Mouse (Mus musculus) lung, postnatal 4 days (tissue): Measurements from ENCODE around the gene Paqr4.

Source experiments
- DNase-seq, 2 experiments: peaks; one replicate each; pipeline ENCODE4 v3.0.0; 2021

Gene Paqr4

DNA sequence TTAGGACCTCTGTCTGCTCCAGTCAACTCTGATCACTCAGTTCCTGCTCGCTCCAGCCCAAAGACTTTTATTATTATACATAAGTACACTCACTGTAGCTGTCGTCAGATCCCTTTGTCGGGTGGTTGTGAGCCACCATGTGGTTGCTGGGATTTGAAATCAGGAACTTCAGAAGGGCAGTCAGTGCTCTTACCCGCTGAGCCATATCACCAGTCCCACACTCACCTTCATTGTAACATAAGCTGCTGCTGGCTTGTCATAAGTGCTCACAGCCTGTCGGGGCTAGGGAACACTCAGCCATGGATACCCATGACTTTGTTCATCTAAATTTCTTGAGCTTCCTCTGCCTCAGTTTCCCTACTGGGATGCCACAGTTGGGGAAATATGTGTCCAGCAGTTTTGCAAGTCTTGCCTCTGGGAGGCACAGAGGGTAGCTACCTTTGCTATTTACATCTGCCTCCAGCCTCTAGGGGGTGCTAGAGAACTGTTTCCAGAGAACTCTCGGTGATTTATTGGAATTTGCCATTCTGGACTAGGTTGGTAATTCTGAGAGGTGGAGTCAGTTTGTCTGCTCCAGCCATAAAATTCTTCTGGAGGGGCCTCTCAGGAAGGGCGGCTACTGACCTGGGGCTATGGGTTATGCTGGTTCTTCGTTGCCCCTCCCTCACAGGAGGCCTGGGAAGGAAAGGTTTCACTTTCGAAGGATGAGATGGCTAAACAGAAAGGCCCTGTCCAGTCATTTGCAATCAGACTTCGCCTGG, 8.1 kb upstream of the Paqr4 start:
- peak; percentile 72 to 82 for DNase-seq

DNA sequence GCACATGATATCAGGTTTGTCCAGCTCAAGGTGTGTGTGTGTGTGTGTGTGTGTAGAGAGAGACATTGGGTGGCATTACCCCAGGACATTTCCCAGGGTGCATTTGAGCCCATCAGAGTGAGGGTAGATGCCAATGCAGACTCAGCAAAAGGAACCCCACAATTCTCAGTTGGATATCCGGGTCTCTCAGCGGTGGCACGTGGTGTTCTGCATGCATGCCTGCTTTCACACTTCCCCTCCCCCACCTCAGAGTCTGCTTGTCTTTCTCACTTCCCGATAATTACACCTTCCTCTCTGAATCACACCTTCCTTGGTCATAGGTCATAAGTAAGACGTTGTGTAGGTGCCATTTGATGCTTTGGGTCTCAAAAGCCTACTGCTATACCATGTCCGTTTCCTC, 7.4 kb upstream of the Paqr4 start:
- DNase-seq, result no peak

DNA sequence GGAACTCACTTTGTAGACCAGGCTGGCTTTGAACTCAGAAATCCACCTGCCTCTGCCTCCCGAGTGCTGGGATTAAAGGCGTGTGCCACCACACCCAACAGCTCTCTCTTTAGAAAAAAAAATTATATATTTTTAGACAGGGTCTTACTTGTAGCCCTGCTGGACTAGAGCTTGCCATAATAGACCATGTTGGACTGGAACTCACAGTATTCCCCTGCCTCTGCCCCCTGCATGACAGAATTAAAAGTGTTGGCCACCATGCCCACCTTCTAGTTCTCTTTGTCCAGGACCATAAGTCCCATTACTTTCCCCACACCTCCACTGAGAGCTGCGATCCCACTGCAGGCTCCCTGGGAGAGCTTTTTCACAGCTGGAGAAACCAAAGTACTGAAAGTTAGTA, 6.8 kb upstream of the Paqr4 start:
- DNase-seq, result peak in 1 of 2 experiments; percentile 12

DNA sequence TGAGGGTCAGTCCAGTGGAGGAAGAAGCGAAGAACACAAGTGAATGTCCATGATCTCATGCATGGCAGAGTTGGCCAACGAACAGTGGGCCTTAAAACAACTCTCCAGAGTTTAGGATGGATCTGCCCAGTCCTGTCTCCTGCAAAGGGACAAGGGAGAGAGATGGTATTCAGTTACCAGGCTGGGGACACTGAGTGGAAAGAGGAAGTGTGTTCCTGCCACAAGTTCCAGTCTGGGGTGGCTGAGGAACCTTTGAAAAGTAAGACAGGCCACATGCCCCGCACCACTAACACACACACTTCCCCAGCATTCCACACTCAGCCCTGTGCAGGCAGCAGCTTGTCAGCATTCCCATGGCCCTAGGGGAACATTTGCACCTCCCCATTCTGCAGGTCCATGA, 6.1 kb upstream of the Paqr4 start:
- peak; percentile 14 to 15 for DNase-seq

DNA sequence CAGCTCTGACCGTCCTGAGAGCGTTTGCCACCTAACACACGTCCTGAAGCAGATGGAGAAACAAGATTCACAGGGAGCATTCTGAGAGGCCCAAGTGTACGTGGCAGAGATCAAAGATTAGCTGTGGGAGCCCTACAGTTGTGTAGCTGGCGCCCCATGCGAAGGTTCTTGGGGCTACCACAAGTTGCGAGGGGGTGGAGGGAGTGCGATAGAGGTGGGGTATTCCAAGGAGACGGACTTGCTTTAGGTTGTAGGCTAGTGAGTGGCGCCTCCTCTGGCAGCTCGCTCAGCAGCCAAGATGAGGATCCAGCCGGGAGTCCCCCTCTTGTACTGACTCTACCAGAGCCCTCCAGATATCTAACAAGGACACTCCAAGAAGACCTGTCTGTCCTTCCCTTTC, 5.6 kb upstream of the Paqr4 start:
- DNase-seq, result peak; percentile 24 to 29

DNA sequence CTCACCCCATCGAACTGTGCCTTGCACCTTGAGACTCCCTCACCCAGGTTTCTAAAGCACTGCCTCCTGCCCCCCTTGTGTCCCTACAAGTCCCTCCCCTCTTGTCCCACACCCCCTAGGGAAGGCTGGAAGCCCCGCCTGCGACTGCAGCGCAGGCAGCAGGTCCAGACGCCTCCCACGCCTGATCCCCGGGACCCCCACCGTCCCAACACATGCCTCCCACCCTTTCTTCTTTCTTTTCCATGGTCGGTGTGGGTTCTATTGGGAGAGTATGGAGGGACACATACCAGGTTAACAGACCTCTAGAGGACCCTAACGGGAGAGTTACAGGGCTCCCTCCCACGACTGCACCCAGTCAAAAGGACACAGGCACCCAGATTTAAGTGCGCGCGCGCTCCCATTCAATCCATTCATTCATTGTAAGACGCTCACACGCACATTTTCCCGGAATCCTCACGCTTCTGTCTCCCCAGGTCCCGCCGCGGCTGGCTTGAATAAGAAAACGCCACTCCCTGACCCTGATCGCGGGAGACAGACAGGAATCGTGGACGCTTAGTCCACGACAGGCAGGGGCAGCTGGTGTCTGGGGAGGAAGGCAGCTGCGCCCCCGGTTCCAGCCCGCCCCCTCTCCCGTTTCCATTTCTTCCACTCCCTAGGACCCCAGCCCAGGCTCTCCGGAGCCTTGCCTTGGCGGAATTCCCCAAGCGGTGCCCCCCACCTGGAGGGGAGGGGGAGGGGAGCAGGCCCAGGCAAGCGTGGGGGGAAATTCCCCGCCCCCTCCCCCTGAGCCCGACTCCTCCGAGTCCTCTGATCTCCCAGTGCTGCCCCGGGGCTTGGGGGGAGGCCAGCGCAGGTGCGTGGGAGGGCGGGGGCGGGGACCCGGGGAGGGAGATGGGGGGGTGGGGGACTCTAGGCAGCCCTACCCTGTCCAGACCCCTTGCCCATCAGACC, 4.9 kb upstream of the Paqr4 start, which contains the start of gene Kremen2:
TSS of gene Kremen2 (minus strand) at position 533 of the 951 bp plus-strand sequence.
- DNase-seq, result no peak

DNA sequence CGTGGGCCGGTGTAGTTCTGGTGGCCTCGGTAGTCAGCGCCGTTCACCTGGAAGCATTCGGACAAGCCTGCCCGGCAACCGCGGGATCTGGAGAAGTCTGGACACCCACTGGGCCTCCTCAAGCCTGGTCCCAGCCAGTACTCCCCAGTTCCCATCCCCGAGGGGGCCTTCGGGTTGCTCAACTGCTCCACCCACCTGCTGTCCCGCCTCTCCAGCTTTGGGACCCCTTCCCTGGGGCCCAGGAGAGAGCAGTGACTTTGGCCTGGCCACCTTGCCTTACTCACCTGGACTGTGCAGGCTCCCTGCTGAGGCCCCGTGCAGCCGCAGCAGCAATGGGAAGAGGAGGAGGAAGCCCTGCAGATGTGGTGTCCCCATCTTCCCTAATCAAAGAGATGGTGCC, 4.0 kb upstream of the Paqr4 start:
- DNase-seq, result no peak

DNA sequence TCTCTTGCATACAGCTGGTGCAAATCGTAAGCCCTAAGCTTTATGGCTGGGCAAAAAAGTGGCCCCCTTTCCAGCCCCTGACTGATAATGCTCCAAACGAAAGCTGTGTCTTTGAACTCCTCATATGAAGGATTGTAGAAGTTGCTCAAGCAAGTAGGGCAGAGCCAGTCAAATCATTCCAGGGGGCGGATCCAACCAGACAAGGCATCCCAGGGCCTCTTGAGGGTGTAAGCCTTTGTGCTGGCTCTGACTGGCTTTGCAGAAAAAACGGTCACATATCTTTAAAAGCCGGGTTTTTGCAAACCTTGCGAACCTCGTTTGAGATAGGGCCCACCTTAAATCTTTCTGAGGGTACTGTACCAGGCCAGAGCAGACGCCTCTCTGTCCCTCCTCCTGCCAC, 3.4 kb upstream of the Paqr4 start:
- DNase-seq, result no peak

DNA sequence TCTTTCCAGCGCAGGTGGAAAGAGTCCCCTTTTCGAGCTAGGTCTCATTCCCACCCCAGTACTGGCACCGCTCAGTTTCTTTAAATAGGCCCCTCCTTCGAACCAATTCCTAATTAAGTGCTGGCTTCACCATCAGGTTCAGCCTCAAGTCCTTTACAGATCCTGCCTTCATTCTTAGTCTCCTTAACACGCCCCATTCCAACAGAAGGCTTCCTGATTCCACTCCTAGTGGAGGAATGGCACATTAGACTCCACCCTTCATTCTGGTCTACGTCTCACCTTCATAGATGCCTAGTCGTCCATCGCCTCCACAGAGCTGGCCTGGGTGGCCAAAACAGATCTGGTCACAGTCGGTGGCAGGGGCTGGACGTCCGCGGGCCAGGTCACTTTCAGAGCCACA, 2.3 kb upstream of the Paqr4 start:
- DNase-seq, result no peak

DNA sequence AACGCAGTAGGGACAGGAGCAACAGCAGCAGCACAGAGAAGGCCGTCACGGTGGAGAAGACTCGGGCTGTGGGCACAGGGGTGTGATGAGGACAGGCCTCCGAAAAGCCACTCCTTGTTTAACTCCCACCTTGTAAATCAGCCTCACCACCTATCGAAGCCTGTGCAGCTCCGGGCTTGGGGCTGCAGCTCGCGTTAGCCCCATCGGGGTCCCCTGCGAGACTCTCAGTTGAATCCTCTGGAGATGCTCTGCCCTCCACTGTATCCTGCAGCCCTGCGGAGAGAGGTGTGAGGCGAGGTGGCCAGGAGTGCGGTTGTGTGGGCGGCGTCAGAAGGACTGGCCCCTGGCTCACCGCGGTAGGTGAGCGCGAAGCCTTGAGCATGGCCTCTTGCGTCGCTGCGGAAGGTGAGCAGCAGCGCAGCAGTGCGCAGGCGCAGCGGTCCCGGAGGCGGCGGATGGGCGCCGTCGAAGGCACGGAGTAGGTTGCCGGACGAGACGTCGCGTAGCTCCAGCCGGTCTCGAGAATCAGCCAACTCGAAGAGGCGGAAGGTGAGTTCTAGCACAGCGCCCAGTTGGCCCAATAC, 1.6 kb upstream of the Paqr4 start:
- peak; percentile 56 to 65 for DNase-seq

DNA sequence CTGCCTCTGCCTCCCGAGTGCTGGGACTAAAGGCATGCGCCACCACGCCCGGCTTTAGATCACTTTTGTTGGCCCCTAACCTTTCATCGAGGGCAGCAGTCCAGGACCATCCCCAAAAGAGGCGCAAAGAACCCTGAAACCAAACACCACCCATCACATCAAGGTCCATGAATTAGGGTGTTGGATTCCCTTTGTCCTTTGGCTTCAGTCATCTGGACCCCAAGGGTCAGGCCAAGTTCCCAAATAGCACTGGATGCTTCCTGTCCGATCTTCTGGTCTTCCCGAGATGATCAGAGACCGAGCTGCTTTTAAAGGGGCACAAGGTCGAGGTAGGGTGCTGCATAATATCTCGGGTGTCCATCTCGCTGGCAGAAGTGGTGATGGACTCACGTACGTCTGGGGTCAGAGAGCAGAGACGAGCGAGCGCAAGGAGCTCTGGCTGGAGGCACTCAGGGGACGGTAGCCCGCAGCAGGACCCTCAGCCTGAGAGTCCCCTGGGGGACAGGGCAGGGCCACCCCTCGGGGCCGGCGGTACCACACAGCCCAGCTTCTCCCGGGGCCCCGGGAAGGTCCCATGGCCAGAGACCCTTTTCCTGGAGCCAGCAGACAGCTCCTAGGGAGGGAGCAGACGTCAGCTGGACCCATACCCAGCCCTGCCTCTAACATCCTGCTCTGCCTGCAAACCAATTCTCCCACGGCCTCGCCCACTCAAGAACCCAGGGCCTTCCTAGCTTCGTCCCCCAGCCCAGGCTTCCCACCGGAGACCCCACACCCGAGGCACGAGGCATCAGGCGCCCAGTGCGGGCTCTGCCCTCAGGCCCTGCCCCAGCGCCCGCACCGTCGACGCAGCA, 917 bp upstream of the Paqr4 start:
- DNase-seq, result no peak

DNA sequence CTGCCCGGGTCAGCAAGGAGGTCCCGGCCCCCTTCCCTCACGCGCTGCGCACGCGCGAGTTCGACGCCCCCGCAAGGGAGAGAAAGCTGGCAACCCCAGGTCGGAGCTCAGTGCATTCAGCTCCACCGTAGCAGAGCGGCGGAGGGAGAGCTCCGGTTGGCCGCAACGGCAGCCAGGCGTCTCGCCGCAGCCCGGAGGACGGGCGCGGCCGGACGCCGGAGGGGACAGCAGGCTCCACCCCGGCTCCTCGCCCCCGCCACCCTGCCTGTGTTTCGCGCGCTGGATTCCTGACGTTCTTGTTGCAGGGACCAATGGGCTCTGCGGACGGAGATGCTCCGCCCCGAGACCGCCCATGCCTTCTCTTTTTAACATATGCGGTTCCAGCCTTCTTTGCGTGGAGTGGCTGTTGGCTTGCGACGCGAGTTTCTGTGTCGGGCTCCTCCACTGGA, 507 bp downstream of the Paqr4 start:
- DNase-seq, result peak; percentile 92 to 95

DNA sequence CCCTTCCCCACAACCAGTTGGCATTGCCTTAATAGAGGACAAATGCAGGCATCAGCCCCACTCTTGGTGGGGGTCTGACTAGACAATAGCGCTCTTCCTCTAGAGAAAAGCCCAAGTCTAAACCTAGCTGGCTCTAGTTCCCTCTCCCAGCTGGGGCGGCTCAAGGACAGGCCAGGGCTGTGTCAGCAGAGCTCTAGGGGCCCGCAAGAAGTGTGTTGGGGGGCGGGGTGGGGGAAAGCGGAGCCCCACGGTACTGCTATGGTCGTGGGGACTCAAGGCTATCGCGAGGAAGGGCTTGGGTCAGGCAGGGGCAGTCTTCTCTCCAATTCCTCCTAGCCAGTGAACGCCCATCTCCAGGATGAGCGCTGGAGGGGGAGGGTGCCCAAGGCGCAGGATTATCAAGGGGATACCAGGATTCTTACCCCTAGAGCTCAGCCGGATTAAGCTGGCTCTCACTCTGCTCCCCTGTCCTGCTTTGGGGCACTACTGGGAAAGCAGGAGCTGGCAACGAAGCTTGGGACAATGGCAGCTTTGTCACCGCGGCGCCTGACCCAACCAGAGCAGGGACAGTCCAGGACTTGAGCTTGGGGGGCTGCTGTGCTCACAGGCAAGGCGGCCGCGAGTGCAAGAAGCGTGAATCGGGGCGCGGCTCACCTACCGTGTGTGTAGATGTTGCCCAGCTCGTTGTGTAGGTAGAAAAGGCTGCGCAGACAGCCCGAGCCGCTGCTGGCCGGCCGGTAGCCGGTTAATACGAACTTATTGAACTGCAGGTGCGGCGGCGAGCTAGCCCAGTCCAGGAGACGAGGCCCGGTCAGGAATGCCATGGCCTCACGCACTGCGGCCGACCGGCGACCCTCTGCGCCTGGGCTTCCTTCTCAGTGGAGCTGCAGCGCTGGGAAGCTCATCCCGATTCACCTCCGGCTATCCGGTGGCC, 1.2 kb downstream of the Paqr4 start:
- peak; percentile 41 to 68 for DNase-seq

DNA sequence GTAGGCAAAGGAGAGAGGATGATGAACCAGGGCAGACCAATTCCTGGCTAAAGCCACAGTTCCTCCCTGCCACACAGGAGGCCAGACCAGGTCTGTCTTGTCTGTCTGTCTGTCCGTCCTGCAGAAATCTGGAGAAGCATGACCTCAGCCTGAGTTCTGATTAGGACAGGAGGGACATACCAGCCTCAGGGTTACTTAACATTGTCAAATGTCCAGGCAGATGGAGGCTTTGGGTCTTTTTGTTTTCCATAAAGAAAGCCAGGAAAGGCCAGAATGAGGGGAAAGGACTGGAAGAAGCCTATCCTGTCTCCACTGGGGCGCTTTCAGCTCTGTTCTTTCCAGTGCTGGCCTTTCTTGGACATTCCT, 1.8 kb downstream of the Paqr4 start:
- DNase-seq, result no peak

DNA sequence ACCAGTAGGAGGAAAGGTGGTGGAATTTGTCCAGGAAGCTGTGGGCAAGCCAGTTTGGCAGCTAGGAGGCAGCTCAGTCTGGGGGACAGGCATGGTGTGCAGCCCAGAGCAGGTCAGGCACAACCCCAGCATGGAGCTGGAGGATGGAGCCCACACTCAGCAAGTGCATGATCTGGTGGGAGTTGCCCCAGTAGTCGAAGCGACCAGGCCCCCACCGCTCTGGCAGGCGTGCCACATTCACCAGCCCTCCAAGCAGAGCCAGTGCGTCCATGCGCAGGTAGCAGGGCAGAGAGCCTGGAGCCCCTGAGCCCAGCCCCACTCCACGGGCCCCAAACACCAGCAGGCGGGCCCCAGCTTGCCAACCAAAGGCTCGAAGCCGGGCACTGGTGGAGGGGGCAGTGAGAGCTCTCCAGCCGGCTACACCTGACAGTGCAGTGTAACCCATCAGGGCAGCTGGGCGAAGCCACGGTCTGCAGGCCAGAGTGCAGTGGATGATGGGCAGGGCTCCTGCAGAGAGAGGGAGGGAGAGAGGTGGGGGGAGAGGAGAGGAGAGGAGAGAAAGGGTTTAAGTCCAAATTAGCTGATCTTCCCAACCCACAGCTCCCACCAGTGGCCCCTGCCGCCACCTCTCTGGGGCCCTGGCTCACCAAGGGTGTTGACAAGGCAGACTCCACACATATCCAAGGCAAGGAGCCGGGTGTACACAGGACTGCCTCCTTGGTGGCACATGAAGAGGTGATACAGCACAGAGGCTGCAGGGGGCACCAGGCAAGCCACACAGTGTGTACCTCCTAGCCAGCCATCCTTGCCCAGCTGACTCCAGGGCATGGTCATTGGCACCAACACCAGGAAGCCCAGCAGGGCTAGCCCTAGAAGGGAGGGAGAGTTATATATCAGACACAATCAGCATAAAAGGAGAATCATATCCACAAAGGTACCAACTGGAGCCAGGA, 2.9 kb downstream of the Paqr4 start:
- DNase-seq, result peak; percentile 22 to 43

DNA sequence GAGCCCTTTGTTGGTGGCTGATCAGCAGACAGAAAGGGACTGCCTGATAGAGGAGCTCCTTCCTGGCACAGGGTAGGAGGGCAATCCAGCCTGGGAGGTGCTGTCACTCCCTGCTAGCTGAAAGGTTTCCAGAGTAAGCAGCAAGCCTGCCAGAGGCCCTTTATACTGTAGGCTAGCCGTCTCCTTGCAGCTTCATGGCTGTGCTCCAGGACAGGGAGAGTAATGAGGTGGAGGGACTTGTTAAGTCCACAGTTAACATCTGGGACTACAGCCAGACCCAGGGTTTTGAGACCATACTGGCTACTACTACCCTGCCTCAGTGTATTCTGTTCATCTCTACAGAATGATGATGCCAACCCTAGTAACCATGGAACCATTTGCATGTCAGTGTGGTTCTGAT, 6.3 kb downstream of the Paqr4 start:
- no peak for DNase-seq

DNA sequence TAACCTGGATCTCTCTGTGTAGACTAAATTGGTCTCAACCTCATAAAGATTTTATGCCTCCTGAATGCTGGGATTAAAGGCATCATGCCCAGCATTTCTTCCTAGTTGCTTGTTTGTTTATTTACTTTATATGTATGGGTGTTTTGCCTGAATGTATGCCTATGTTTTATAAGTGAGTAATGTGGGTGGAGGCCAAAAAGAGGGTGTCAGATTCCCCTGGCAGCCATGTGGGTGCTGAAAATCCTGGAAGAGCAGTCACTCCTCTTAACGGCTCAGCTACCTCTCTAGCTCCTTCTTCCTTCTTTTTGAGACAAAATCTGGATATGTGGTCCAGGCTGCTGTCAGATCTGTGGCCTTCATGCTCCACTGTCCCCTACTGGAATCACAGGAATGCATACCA, 10.2 kb downstream of the Paqr4 start:
- DNase-seq, result no peak

DNA sequence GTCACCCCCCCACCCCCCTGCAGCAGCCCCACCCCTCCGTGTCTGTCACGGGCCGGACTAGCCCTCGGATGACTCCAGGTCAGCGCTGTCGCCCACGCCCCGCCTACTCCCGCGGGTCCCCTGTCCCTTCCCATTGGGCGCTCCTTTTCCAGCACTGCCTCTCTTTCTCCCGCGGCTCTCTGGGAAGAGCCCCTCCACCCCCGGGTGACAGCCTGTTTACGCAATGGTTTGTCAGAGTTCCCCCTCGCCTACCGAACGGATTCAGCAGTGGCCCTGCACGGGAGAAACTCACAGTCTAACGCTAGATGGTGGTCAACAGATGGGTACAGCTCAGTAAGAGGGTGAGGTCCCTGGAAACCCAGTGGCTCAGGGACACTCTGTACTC, 13.9 kb downstream of the Paqr4 start:
- peak; percentile 85 to 94 for DNase-seq

DNA sequence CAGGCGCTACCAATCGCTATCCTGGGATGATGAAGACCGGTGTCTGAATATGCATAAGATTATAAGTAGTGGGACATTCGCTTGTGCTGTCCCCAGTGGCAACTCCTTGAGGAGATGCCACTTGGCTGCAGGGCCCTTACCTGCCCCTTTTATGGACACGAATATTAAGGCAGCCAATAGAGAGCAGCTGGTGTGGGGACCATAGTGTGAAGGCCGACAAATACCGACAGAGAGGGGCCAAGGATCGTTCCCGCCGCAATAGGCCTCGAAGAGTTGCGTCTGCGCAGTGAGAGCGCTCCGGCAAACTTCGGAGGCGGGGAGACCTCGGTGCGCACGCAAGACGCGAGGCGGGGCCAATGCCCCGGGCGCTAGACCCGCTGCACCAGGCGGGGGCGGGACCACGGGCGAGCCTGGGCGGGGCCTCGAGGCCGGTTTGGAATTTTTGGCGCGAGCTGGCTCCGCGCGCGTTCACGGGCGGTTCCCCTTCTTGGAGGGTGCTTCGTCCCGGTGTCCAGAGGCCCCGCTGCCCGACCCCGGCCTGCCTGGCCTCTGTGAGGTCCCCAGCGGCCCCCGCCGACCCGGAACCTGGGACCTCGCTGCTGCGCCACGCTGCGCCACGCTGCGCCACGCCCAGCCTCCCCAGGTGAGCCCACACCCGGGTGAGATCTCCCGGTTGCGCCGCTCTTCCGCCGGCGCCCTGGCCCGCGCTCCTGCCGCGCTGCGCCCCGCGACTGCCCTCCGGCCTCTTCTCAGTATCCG, 14.5 kb downstream of the Paqr4 start, which contains the start of gene Pkmyt1:
TSS of gene Pkmyt1 (plus strand) at position 338 of the 759 bp plus-strand sequence.
- DNase-seq, result peak; percentile 97
